Mouse (Mus musculus): Measurements from ENCODE around the gene Omt2b. TPM values are rescaled to one million over a fixed set of nuclear protein-coding genes. Genes with fewer than 3 reads are reported as not detected.
"Not testable (repeated sequence)": the region's sequence is repeated elsewhere in the genome, so short reads cannot be mapped to it uniquely, and the experiment has no call there.

The Omt2b gene
- polyA plus RNA-seq, 1 experiment from 2014 or later, result not detected

- Histone ChIP-seq H3K4me3 (replicated peaks; ENCODE audit: low read length) (no peak overlapping the region), H3K4me2 (ENCODE audit: low read depth, low read length) (no peak overlapping the region), H3K9ac (ENCODE audit: low read length) (no peak overlapping the region), H3K36me3 (ENCODE audit: control insufficient read depth, insufficient read depth, low read length) (no peaks in the 10 kb centered on the region), H3K27ac (ENCODE audit: low read length) (no peak overlapping the region), H3K4me1 (ENCODE audit: control insufficient read depth, insufficient read depth, low read length) (no peaks in the 10 kb centered on the region), H3K27me3 (ENCODE audit: control insufficient read depth, insufficient read depth, low read length) (no peaks in the 10 kb centered on the region), H3K9me3 (replicated peaks; ENCODE audit: control insufficient read depth, low read length) (no peaks in the 10 kb centered on the region)
- WGBS, result 47% methylated on average over 2 of the region's 2 CpGs
- no peak for ATAC-seq (ENCODE audit: insufficient read depth, low FRiP score)
Measured at GRCm38 (mm10) chr9:78360484-78360872, 33.1 kb downstream of the Omt2b start.

- no peak for ATAC-seq (ENCODE audit: insufficient read depth, low FRiP score)
- no peaks in the 10 kb centered on the region; the same call in 1 of the 2 replicates for H3K4me1 ChIP-seq (ENCODE audit: control insufficient read depth, insufficient read depth, low read length)
- H3K36me3 ChIP-seq (ENCODE audit: control insufficient read depth, insufficient read depth, low read length), result no peaks in the 10 kb centered on the region
- no peaks in the 10 kb centered on the region for H3K9me3 ChIP-seq (replicated peaks; ENCODE audit: control insufficient read depth, low read length)
- no peaks in the 10 kb centered on the region for H3K27me3 ChIP-seq (ENCODE audit: control insufficient read depth, insufficient read depth, low read length)
- no peak overlapping the region for H3K27ac ChIP-seq (ENCODE audit: low read length)
- WGBS, result 61% methylated on average over 6 of the region's 6 CpGs
- H3K4me3 ChIP-seq (replicated peaks; ENCODE audit: low read length), result no peak overlapping the region
- no peak overlapping the region for H3K4me2 ChIP-seq (ENCODE audit: low read depth, low read length)
- no peak overlapping the region for H3K9ac ChIP-seq (ENCODE audit: low read length)
Measured at GRCm38 (mm10) chr9:78363374-78363773, 36.0 kb downstream of the Omt2b start.

GRCm38 (mm10) chr9:78364701-78365100, 37.3 kb downstream of the Omt2b start:
- Histone ChIP-seq H3K27me3 (ENCODE audit: control insufficient read depth, insufficient read depth, low read length) (no peaks in the 10 kb centered on the region), H3K9ac (ENCODE audit: low read length) (no peak overlapping the region), H3K4me2 (ENCODE audit: low read depth, low read length) (no peak overlapping the region), H3K4me1 (ENCODE audit: control insufficient read depth, insufficient read depth, low read length) (no peaks in the 10 kb centered on the region; the same call in 1 of the 2 replicates), H3K4me3 (replicated peaks; ENCODE audit: low read length) (no peak overlapping the region), H3K9me3 (replicated peaks; ENCODE audit: control insufficient read depth, low read length) (no peaks in the 10 kb centered on the region), H3K36me3 (ENCODE audit: control insufficient read depth, insufficient read depth, low read length) (no peaks in the 10 kb centered on the region), H3K27ac (ENCODE audit: low read length) (no peak overlapping the region)
- 90% methylated on average over 6 of the region's 6 CpGs for WGBS
- ATAC-seq (ENCODE audit: insufficient read depth, low FRiP score), result no peak

GRCm38 (mm10) chr9:78365850-78366544, 38.6 kb downstream of the Omt2b start:
- Histone ChIP-seq H3K27me3 (ENCODE audit: control insufficient read depth, insufficient read depth, low read length) (no peaks in the 10 kb centered on the region), H3K36me3 (ENCODE audit: control insufficient read depth, insufficient read depth, low read length) (no peaks in the 10 kb centered on the region), H3K4me2 (ENCODE audit: low read depth, low read length) (no peak overlapping the region), H3K4me3 (replicated peaks; ENCODE audit: low read length) (no peak overlapping the region), H3K9ac (ENCODE audit: low read length) (no peak overlapping the region), H3K9me3 (replicated peaks; ENCODE audit: control insufficient read depth, low read length) (no peaks in the 10 kb centered on the region), H3K27ac (ENCODE audit: low read length) (no peak overlapping the region), H3K4me1 (ENCODE audit: control insufficient read depth, insufficient read depth, low read length) (no peaks in the 10 kb centered on the region; the same call in 1 of the 2 replicates)
- 64% methylated on average over 13 of the region's 13 CpGs for WGBS
- ATAC-seq (ENCODE audit: insufficient read depth, low FRiP score), result no peak

- not testable (repeated sequence) for H3K9ac ChIP-seq (ENCODE audit: low read length); H3K27ac ChIP-seq (ENCODE audit: low read length); H3K27me3 ChIP-seq (ENCODE audit: control insufficient read depth, insufficient read depth, low read length); H3K4me1 ChIP-seq (ENCODE audit: control insufficient read depth, insufficient read depth, low read length); ATAC-seq (ENCODE audit: insufficient read depth, low FRiP score); H3K9me3 ChIP-seq (replicated peaks; ENCODE audit: control insufficient read depth, low read length); H3K36me3 ChIP-seq (ENCODE audit: control insufficient read depth, insufficient read depth, low read length); H3K4me2 ChIP-seq (ENCODE audit: low read depth, low read length); H3K4me3 ChIP-seq (replicated peaks; ENCODE audit: low read length)
- 87% methylated on average over 16 of the region's 16 CpGs for WGBS
Measured at GRCm38 (mm10) chr9:78367959-78368358, 40.6 kb downstream of the Omt2b start, which contains the start of gene Dppa5a. Gene Dppa5a, minus strand, starts transcription at chr9:78368177.

GRCm38 (mm10) chr9:78368671-78369293, 41.4 kb downstream of the Omt2b start:
- Histone ChIP-seq H3K36me3 (ENCODE audit: control insufficient read depth, insufficient read depth, low read length) (no peaks in the 10 kb centered on the region), H3K4me2 (ENCODE audit: low read depth, low read length) (no peak overlapping the region), H3K4me3 (replicated peaks; ENCODE audit: low read length) (no peak overlapping the region), H3K9ac (ENCODE audit: low read length) (no peak overlapping the region), H3K4me1 (ENCODE audit: control insufficient read depth, insufficient read depth, low read length) (no peaks in the 10 kb centered on the region; the same call in 1 of the 2 replicates), H3K27ac (ENCODE audit: low read length) (no peak overlapping the region), H3K27me3 (ENCODE audit: control insufficient read depth, insufficient read depth, low read length) (no peaks in the 10 kb centered on the region), H3K9me3 (replicated peaks; ENCODE audit: control insufficient read depth, low read length) (no peaks in the 10 kb centered on the region)
- 67% methylated on average over 3 of the region's 3 CpGs for WGBS
- no peak for ATAC-seq (ENCODE audit: insufficient read depth, low FRiP score)

- 82% methylated on average over 2 of the region's 2 CpGs for WGBS
Measured at GRCm38 (mm10) chr9:78369349-78369748, 42.0 kb downstream of the Omt2b start.

GRCm38 (mm10) chr9:78369786-78370185, 42.4 kb downstream of the Omt2b start:
- Histone ChIP-seq H3K9me3 (replicated peaks; ENCODE audit: control insufficient read depth, low read length) (no peaks in the 10 kb centered on the region), H3K4me2 (ENCODE audit: low read depth, low read length) (no peak overlapping the region), H3K27me3 (ENCODE audit: control insufficient read depth, insufficient read depth, low read length) (no peaks in the 10 kb centered on the region), H3K36me3 (ENCODE audit: control insufficient read depth, insufficient read depth, low read length) (no peaks in the 10 kb centered on the region), H3K9ac (ENCODE audit: low read length) (no peak overlapping the region), H3K4me1 (ENCODE audit: control insufficient read depth, insufficient read depth, low read length) (no peaks in the 10 kb centered on the region; the same call in 1 of the 2 replicates), H3K27ac (ENCODE audit: low read length) (no peak overlapping the region), H3K4me3 (replicated peaks; ENCODE audit: low read length) (no peak overlapping the region)
- ATAC-seq (ENCODE audit: insufficient read depth, low FRiP score), result no peak
- WGBS, result 83% methylated on average over 7 of the region's 7 CpGs

More at GRCm38 (mm10) chr9:78369349-78369748, 42.0 kb downstream of the Omt2b start:
- H3K4me2 ChIP-seq (ENCODE audit: low read depth, low read length), result no peak overlapping the region
- ATAC-seq (ENCODE audit: insufficient read depth, low FRiP score), result no peak
- H3K4me3 ChIP-seq (replicated peaks; ENCODE audit: low read length), result no peak overlapping the region
- no peak overlapping the region for H3K27ac ChIP-seq (ENCODE audit: low read length)
- no peaks in the 10 kb centered on the region for H3K36me3 ChIP-seq (ENCODE audit: control insufficient read depth, insufficient read depth, low read length)
- H3K4me1 ChIP-seq (ENCODE audit: control insufficient read depth, insufficient read depth, low read length), result no peaks in the 10 kb centered on the region; the same call in 1 of the 2 replicates
- no peaks in the 10 kb centered on the region for H3K9me3 ChIP-seq (replicated peaks; ENCODE audit: control insufficient read depth, low read length)
- H3K9ac ChIP-seq (ENCODE audit: low read length), result no peak overlapping the region
- H3K27me3 ChIP-seq (ENCODE audit: control insufficient read depth, insufficient read depth, low read length), result no peaks in the 10 kb centered on the region

- WGBS, result 92% methylated on average over 3 of the region's 3 CpGs
- Histone ChIP-seq H3K27ac (ENCODE audit: low read length) (no peak overlapping the region), H3K9me3 (replicated peaks; ENCODE audit: control insufficient read depth, low read length) (no peaks in the 10 kb centered on the region), H3K36me3 (ENCODE audit: control insufficient read depth, insufficient read depth, low read length) (no peaks in the 10 kb centered on the region), H3K27me3 (ENCODE audit: control insufficient read depth, insufficient read depth, low read length) (no peaks in the 10 kb centered on the region), H3K4me1 (ENCODE audit: control insufficient read depth, insufficient read depth, low read length) (no peaks in the 10 kb centered on the region), H3K9ac (ENCODE audit: low read length) (no peak overlapping the region), H3K4me3 (replicated peaks; ENCODE audit: low read length) (no peak overlapping the region), H3K4me2 (ENCODE audit: low read depth, low read length) (no peak overlapping the region)
- no peak for ATAC-seq (ENCODE audit: insufficient read depth, low FRiP score)
Measured at GRCm38 (mm10) chr9:78371441-78371840, 44.1 kb downstream of the Omt2b start.
